Mouse (Mus musculus): Measurements from ENCODE around the gene Olfr576. TPM values are rescaled to one million over a fixed set of nuclear protein-coding genes. Genes with fewer than 3 reads are reported as not detected.

Olfr576 gene
- polyA plus RNA-seq, 1 experiment from 2014 or later: not detected

- H3K27me3 ChIP-seq: no peaks in the 10 kb centered on the region
- ATAC-seq (ENCODE audit: insufficient number of reproducible peaks, low FRiP score, low TSS enrichment, low read depth): no peak
- 60% methylated on average over 1 of the region's 1 CpGs for WGBS
- H3K9ac ChIP-seq: no peak within 1 kb of the TSS
- H3K4me2 ChIP-seq: no peak within 1 kb of the TSS
- H3K4me1 ChIP-seq: no peaks in the 10 kb centered on the region
- no peak within 1 kb of the TSS for H3K27ac ChIP-seq
- H3K9me3 ChIP-seq: no peaks in the 10 kb centered on the region
- no peak within 1 kb of the TSS for H3K4me3 ChIP-seq
- H3K36me3 ChIP-seq: no peaks in the 10 kb centered on the region
These were observed 3.9 kb upstream of the Olfr576 start, which contains the start of gene Olfr575 for GRCm38 (mm10) chr7:102958593-102958992. Gene Olfr575, minus strand, starts transcription at chr7:102958775.

GRCm38 (mm10) chr7:102974399-102974798 lies 11.9 kb downstream of the Olfr576 start:
- no peak overlapping the region for H3K4me3 ChIP-seq
- 46% methylated on average over 1 of the region's 1 CpGs for WGBS

GRCm38 (mm10) chr7:102975843-102976242 lies 13.4 kb downstream of the Olfr576 start, which contains the start of gene Olfr577:
Gene Olfr577, minus strand, starts transcription at chr7:102975943.
- Histone ChIP-seq H3K36me3 (no peaks in the 10 kb centered on the region), H3K27ac (no peak within 1 kb of the TSS), H3K4me2 (no peak within 1 kb of the TSS), H3K4me1 (no peaks in the 10 kb centered on the region), H3K4me3 (no peak within 1 kb of the TSS), H3K9ac (no peak within 1 kb of the TSS), H3K27me3 (no peaks in the 10 kb centered on the region), H3K9me3 (no peaks in the 10 kb centered on the region)
- no peak for ATAC-seq (ENCODE audit: insufficient number of reproducible peaks, low FRiP score, low TSS enrichment, low read depth)
- WGBS: 77% methylated on average over 2 of the region's 2 CpGs

More at GRCm38 (mm10) chr7:102974399-102974798, 11.9 kb downstream of the Olfr576 start:
- Histone ChIP-seq H3K4me1 (no peaks in the 10 kb centered on the region), H3K9ac (no peak overlapping the region), H3K4me2 (no peak overlapping the region), H3K36me3 (no peaks in the 10 kb centered on the region), H3K27me3 (no peaks in the 10 kb centered on the region), H3K9me3 (no peaks in the 10 kb centered on the region), H3K27ac (no peak overlapping the region)
- no peak for ATAC-seq (ENCODE audit: insufficient number of reproducible peaks, low FRiP score, low TSS enrichment, low read depth)

GRCm38 (mm10) chr7:102989224-102989623 lies 26.8 kb downstream of the Olfr576 start, which contains the start of gene Olfr578:
Gene Olfr578, minus strand, starts transcription at chr7:102989324.
- no peak for ATAC-seq (ENCODE audit: insufficient number of reproducible peaks, low FRiP score, low TSS enrichment, low read depth)
- Histone ChIP-seq H3K4me1 (no peaks in the 10 kb centered on the region), H3K9ac (no peak within 1 kb of the TSS), H3K36me3 (no peaks in the 10 kb centered on the region), H3K27me3 (no peaks in the 10 kb centered on the region), H3K4me3 (no peak within 1 kb of the TSS), H3K27ac (no peak within 1 kb of the TSS), H3K4me2 (no peak within 1 kb of the TSS), H3K9me3 (no peaks in the 10 kb centered on the region)
- WGBS: 64% methylated on average over 3 of the region's 3 CpGs

Other genes starting within 250 kb of the Olfr576 start
- not detected in 2 replicates for gene Olfr33, start 243.6 kb upstream of the Olfr576 start, polyA plus RNA-seq (2015; fragmentation: Nextera tagmentation; extraction: Ambion mirVana)
- not detected in 2 replicates for gene Olfr559, start 235.2 kb upstream of the Olfr576 start, polyA plus RNA-seq (2015; fragmentation: Nextera tagmentation; extraction: Ambion mirVana)
- not detected in 2 replicates for gene Olfr560, start 203.3 kb upstream of the Olfr576 start, polyA plus RNA-seq (2015; fragmentation: Nextera tagmentation; extraction: Ambion mirVana)
- 0.22 and 0.34 TPM in 2 replicates for gene Olfr78, start 203.2 kb upstream of the Olfr576 start, polyA plus RNA-seq (2015; fragmentation: Nextera tagmentation; extraction: Ambion mirVana)
- not detected in 2 replicates for gene Olfr561, start 191.4 kb upstream of the Olfr576 start, polyA plus RNA-seq (2015; fragmentation: Nextera tagmentation; extraction: Ambion mirVana)
- not detected in 2 replicates for gene Olfr564, start 159.2 kb upstream of the Olfr576 start, polyA plus RNA-seq (2015; fragmentation: Nextera tagmentation; extraction: Ambion mirVana)
- gene Olfr566, start 103.9 kb upstream of the Olfr576 start, polyA plus RNA-seq (2015; fragmentation: Nextera tagmentation; extraction: Ambion mirVana): not detected in 2 replicates
- not detected in 2 replicates for gene Olfr568, start 85.5 kb upstream of the Olfr576 start, polyA plus RNA-seq (2015; fragmentation: Nextera tagmentation; extraction: Ambion mirVana)
- gene Olfr569, start 71.8 kb upstream of the Olfr576 start, polyA plus RNA-seq (2015; fragmentation: Nextera tagmentation; extraction: Ambion mirVana): not detected in 2 replicates
- gene Olfr570, start 68.1 kb upstream of the Olfr576 start, polyA plus RNA-seq (2015; fragmentation: Nextera tagmentation; extraction: Ambion mirVana): not detected in 2 replicates
- not detected in 2 replicates for gene Olfr571, start 45.1 kb upstream of the Olfr576 start, polyA plus RNA-seq (2015; fragmentation: Nextera tagmentation; extraction: Ambion mirVana)
- gene Olfr572, start 38.3 kb upstream of the Olfr576 start, polyA plus RNA-seq (2015; fragmentation: Nextera tagmentation; extraction: Ambion mirVana): not detected in 2 replicates
- gene Olfr573-ps1, start 20.1 kb upstream of the Olfr576 start, polyA plus RNA-seq (2015; fragmentation: Nextera tagmentation; extraction: Ambion mirVana): not detected in 2 replicates
- not detected in 2 replicates for gene Olfr574, start 14.2 kb upstream of the Olfr576 start, polyA plus RNA-seq (2015; fragmentation: Nextera tagmentation; extraction: Ambion mirVana)
- gene Olfr575, start 3.9 kb upstream of the Olfr576 start, polyA plus RNA-seq (2015; fragmentation: Nextera tagmentation; extraction: Ambion mirVana): not detected in 2 replicates
- gene Olfr577, start 13.3 kb downstream of the Olfr576 start, polyA plus RNA-seq (2015; fragmentation: Nextera tagmentation; extraction: Ambion mirVana): not detected in 2 replicates
- not detected in 2 replicates for gene Olfr578, start 26.7 kb downstream of the Olfr576 start, polyA plus RNA-seq (2015; fragmentation: Nextera tagmentation; extraction: Ambion mirVana)
- gene Olfr582, start 75.4 kb downstream of the Olfr576 start, polyA plus RNA-seq (2015; fragmentation: Nextera tagmentation; extraction: Ambion mirVana): not detected in 2 replicates
- gene Olfr583, start 88.6 kb downstream of the Olfr576 start, polyA plus RNA-seq (2015; fragmentation: Nextera tagmentation; extraction: Ambion mirVana): not detected in 2 replicates
- not detected in 2 replicates for gene Olfr584, start 119.2 kb downstream of the Olfr576 start, polyA plus RNA-seq (2015; fragmentation: Nextera tagmentation; extraction: Ambion mirVana)
- not detected in 2 replicates for gene Olfr585, start 135.1 kb downstream of the Olfr576 start, polyA plus RNA-seq (2015; fragmentation: Nextera tagmentation; extraction: Ambion mirVana)
- gene Olfr586, start 163.0 kb downstream of the Olfr576 start, polyA plus RNA-seq (2015; fragmentation: Nextera tagmentation; extraction: Ambion mirVana): not detected in 2 replicates
- not detected in 2 replicates for gene Olfr588-ps1, start 178.2 kb downstream of the Olfr576 start, polyA plus RNA-seq (2015; fragmentation: Nextera tagmentation; extraction: Ambion mirVana)
- gene Olfr589, start 193.7 kb downstream of the Olfr576 start, polyA plus RNA-seq (2015; fragmentation: Nextera tagmentation; extraction: Ambion mirVana): not detected in 2 replicates
- gene Olfr591, start 215.7 kb downstream of the Olfr576 start, polyA plus RNA-seq (2015; fragmentation: Nextera tagmentation; extraction: Ambion mirVana): not detected in 2 replicates
- gene Olfr592, start 222.1 kb downstream of the Olfr576 start, polyA plus RNA-seq (2015; fragmentation: Nextera tagmentation; extraction: Ambion mirVana): not detected in 2 replicates
- not detected in 2 replicates for gene Olfr593, start 249.2 kb downstream of the Olfr576 start, polyA plus RNA-seq (2015; fragmentation: Nextera tagmentation; extraction: Ambion mirVana)